Comparison of ENCODE assay signal across 25 mouse cellular contexts in the genomic region with DNA sequence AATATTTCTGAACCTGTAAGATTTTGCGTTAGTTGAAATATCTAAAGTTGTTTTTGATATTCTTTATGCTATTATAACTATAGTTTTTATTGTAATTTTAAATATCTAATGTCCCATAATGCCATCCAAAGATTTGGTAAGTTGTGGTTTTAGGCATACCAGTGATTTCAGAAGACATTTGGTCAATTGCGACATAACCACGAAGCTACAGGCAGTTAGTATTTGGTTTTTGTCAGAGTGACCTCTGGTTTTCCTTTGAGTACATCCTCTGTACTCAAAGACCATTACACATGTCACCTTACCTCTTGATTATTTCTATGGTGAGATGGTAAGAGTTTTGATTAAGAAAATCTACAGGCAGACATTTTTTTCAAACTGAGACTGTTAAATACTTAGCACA. TPM values are rescaled to one million over a fixed set of nuclear protein-coding genes. Genes with fewer than 3 reads are reported as not detected.
DNase-seq lines count a peak whose midpoint lies in the region; ATAC-seq lines count a peak whose summit lies in the region.
"Had no signal": no experiment of that assay in that cellular context is flagged by ENCODE, and none has a peak within 500 bp of the region (broad histone marks: within the 10 kb centered on the region; RNA-seq: fewer than 3 reads in every experiment).

No protein-coding gene starts in this region.

- intact Hi-C loops in heart, postnatal 25 days (cut with DNase I), result no loop called here

- DNase-seq in 416B (ENCODE audit: low read depth), result peak; percentile 50
- DNase-seq in gastrocnemius, postnatal 25 days, result no peak
- no peak for DNase-seq in heart, postnatal 25 days (ENCODE audit: low spot score)
- DNase-seq in cerebellum, postnatal 4 days (ENCODE audit: low spot score in 2 of 2), result no peak
- DNase-seq: adrenal gland, adult 8-10 months; adrenal gland, postnatal 14 days; adrenal gland, postnatal 36 days; cerebellum, adult 11-12 months; cerebellum, adult 2 months; cerebellum, adult 9-10 months; cerebellum, postnatal 10 days; cerebellum, postnatal 25 days; forebrain, postnatal 0 days had no signal

- no peak overlapping the region for H3K4me2 ChIP-seq in hindbrain, embryonic 12.5 days (replicated peaks)
- H3K4me2 ChIP-seq: embryonic facial prominence, embryonic 12.5 days; forebrain, embryonic 13.5 days; forebrain, embryonic 15.5 days had no signal

- ATAC-seq in common myeloid progenitor, adult 5-6 weeks (replicated peaks; ENCODE audit: low read depth, poor library complexity, severe bottlenecking), result peak; percentile 45
- peak; percentile 81 for ATAC-seq in megakaryocyte progenitor cell, adult 5-6 weeks (replicated peaks; ENCODE audit: poor library complexity)
- no peak for ATAC-seq in hindbrain, embryonic 12.5 days (ENCODE audit: low FRiP score)
- ATAC-seq: activated CD4-positive, CD25-positive, alpha-beta regulatory T cell, adult 4 months; CD4-positive, CD25-positive, alpha-beta regulatory T cell, adult 4 months; forebrain, embryonic 13.5 days; forebrain, embryonic 15.5 days; forebrain, postnatal 0 days; Patski had no signal

- H3K4me1 ChIP-seq in hindbrain, embryonic 12.5 days, result no peaks in the 10 kb centered on the region
- H3K4me1 ChIP-seq: embryonic facial prominence, embryonic 10.5 days; embryonic facial prominence, embryonic 12.5 days; forebrain, embryonic 13.5 days; forebrain, embryonic 15.5 days had no signal

- 95% methylated on average over 3 of the region's 3 CpGs for WGBS in hindbrain, embryonic 12.5 days

- no peak overlapping the region for H3K9ac ChIP-seq in hindbrain, embryonic 12.5 days
- H3K9ac ChIP-seq: embryonic facial prominence, embryonic 12.5 days; forebrain, embryonic 13.5 days; forebrain, embryonic 15.5 days; forebrain, postnatal 0 days had no signal

- H3K27ac ChIP-seq in hindbrain, embryonic 12.5 days, result no peak overlapping the region
- H3K27ac ChIP-seq: embryonic facial prominence, embryonic 10.5 days; embryonic facial prominence, embryonic 12.5 days; forebrain, embryonic 13.5 days; forebrain, embryonic 15.5 days had no signal

- no peaks in the 10 kb centered on the region for H3K36me3 ChIP-seq in hindbrain, embryonic 12.5 days
- H3K36me3 ChIP-seq: embryonic facial prominence, embryonic 10.5 days; embryonic facial prominence, embryonic 12.5 days; forebrain, embryonic 15.5 days; G1E had no signal

- H3K4me3 ChIP-seq in hindbrain, embryonic 12.5 days, result no peak overlapping the region
- H3K4me3 ChIP-seq: embryonic facial prominence, embryonic 10.5 days; embryonic facial prominence, embryonic 12.5 days; forebrain, embryonic 13.5 days; forebrain, embryonic 15.5 days had no signal

- no peaks in the 10 kb centered on the region for H3K27me3 ChIP-seq in hindbrain, embryonic 12.5 days
- H3K27me3 ChIP-seq: CH12.LX; embryonic facial prominence, embryonic 12.5 days; forebrain, embryonic 13.5 days; forebrain, embryonic 15.5 days; Patski had no signal

- no peaks in the 10 kb centered on the region for H3K9me3 ChIP-seq in hindbrain, embryonic 12.5 days (replicated peaks)
- H3K9me3 ChIP-seq: embryonic facial prominence, embryonic 10.5 days; embryonic facial prominence, embryonic 12.5 days; forebrain, embryonic 13.5 days; forebrain, embryonic 15.5 days; G1E had no signal

RNA-seq across cellular contexts. Expression of gene Cep126, which starts 45.5 kb away (rescaled TPM):
- total RNA-seq in common myeloid progenitor, adult 5-6 weeks (2017), result 0.44 and 1.1 TPM in 2 replicates
- total RNA-seq in megakaryocyte progenitor cell, adult 5-6 weeks (2015), result 2.1 TPM in 2 replicates
- total RNA-seq in megakaryocyte progenitor cell, adult 5-6 weeks (2017), result 0.37 and 0.61 TPM in 2 replicates
- total RNA-seq in gastrocnemius, postnatal 25 days (2021), result under 1 TPM; 0.40 to 0.67 TPM
- total RNA-seq in heart, postnatal 25 days (2021), result 1 to 10 TPM; 2.3 to 3.4 TPM
- polyA plus RNA-seq in hindbrain, embryonic 12.5 days (2016; fragmentation: Nextera tagmentation; extraction: Ambion mirVana), result 4.5 and 5.3 TPM in 2 replicates
- total RNA-seq: CH12.LX had no signal
- polyA plus RNA-seq: activated CD4-positive, CD25-positive, alpha-beta regulatory T cell, adult 4 months; CD4-positive, CD25-positive, alpha-beta regulatory T cell, adult 4 months had no signal
